1 mouse cellular context compared by ENCODE assay signal in genomic region chr11:88955217-88955969, GRCm38 (mm10).
TF ChIP-seq lines count a peak whose summit lies in the region.

Scpep1 (minus strand) TSS chr11:88955465.

TF ChIP-seq in CH12.LX, 34 proteins besides CTCF, POLR2A, EP300 and RAD21 (continued from another document):
- TF ChIP-seq ZNF384 (IDR thresholded peaks at IDR 0.05; ENCODE audit: low read depth, low read length), result 0 out of 2 replicates have a peak, but pooled peaks have one; percentile 51
- TF ChIP-seq HCFC1 (IDR thresholded peaks at IDR 0.05; ENCODE audit: low read depth, low read length), result peak; percentile 52; the same call in 1 of the 2 replicates
- TF ChIP-seq ETS1 (conservative IDR thresholded peaks at IDR 0.05; ENCODE audit: low read depth, low read length), result peak; percentile 72
- peak; percentile 5; the same call in 1 of the 2 replicates for TF ChIP-seq JUND (conservative IDR thresholded peaks at IDR 0.05; ENCODE audit: low read depth, low read length)
- peak; percentile 90 for TF ChIP-seq TCF12 (IDR thresholded peaks at IDR 0.05; ENCODE audit: low read depth, low read length)
- 0 out of 2 replicates have a peak, but pooled peaks have one; percentile 52 for TF ChIP-seq KAT2A (IDR thresholded peaks at IDR 0.05; ENCODE audit: insufficient replicate concordance, low read length)
- no peak for TF ChIP-seq PAX5 (IDR thresholded peaks at IDR 0.05; ENCODE audit: low read length)
- TF ChIP-seq SIN3A (IDR thresholded peaks at IDR 0.05; ENCODE audit: low read length), result peak; percentile 90
- no peak for TF ChIP-seq GABPA (IDR thresholded peaks at IDR 0.05; ENCODE audit: insufficient replicate concordance, low read depth, low read length)
- 0 out of 2 replicates have a peak, but pooled peaks have one; percentile 72 for TF ChIP-seq UBTF (IDR thresholded peaks at IDR 0.05; ENCODE audit: low read depth, low read length)
- peak; percentile 94 for TF ChIP-seq SMC3 (IDR thresholded peaks at IDR 0.05; ENCODE audit: low read depth, low read length)
- TF ChIP-seq JUN (IDR thresholded peaks at IDR 0.05; ENCODE audit: insufficient read depth, low read depth, low read length), result no peak
